Mouse (Mus musculus): ENCODE measurements around the gene Tardbp. TPM values are rescaled to one million over a fixed set of nuclear protein-coding genes. Genes with fewer than 3 reads are reported as not detected.

The Tardbp gene
- polyA plus RNA-seq, 1 experiment, result 424 TPM

DNA sequence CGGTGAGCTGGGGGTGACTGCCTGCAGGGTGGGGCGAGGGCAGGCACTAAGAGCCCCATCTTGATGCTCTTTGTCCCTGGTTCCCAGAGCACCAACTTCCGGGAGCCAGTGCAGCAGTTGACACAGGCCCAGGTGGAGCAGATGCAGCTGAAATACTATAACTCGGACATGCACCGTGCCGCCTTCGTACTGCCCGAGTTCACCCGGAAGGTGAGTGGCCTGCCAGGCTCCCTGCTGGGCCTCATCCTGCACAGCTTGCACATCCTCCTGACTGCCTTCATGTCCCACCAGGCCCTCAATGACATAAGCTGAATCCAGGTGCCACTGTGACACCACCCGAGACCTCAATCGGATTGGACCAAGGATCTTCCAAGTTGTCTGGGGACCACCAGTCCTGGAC, 32.8 kb downstream of the Tardbp start:
- no peak overlapping the region for H3K27ac ChIP-seq (ENCODE audit: insufficient read depth, low read length)
- TF ChIP-seq POLR2A (IDR thresholded peaks at IDR 0.05; ENCODE audit: low read depth, low read length) (no peak), CTCF (IDR thresholded peaks at IDR 0.05; ENCODE audit: borderline replicate concordance, insufficient read depth, low read length) (no peak)
- H3K4me1 ChIP-seq (ENCODE audit: control insufficient read depth, insufficient read depth, low read length), result peaks cover 6% of the 10 kb centered on the region
- no peak overlapping the region for H3K4me3 ChIP-seq (ENCODE audit: insufficient read depth, low read length)

DNA sequence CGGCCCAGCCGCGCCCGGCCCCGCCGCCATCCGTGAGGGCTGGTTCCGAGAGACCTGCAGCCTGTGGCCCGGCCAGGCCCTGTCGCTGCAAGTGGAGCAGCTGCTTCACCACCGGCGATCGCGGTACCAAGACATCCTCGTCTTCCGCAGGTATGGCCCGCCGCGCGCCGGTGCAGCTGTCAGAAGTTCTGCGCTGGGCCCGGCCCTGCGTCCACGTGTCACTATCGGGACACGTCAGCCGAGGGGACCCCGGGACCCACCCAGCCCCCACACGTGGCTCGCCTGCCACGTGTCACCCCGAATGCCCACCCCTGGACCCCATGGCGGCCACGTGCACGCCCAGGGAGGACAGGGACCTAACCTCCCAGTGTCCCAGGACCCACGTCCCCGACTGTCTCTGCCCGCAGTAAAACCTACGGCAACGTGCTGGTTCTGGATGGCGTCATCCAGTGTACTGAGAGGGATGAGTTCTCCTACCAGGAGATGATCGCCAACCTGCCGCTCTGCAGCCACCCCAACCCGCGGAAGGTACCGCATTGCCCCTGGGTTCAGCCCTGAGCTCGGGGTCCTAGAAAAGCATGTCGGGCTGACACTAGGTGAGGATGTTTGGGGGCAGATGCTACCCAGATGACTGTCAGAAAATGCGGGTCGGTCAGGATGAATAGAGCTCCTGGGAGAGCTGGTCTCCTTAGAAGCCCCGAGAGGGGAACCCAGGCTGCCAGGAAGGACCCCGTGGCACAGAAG, 35.0 kb downstream of the Tardbp start:
- TF ChIP-seq CTCF (IDR thresholded peaks at IDR 0.05; ENCODE audit: borderline replicate concordance, insufficient read depth, low read length) (no peak), POLR2A (IDR thresholded peaks at IDR 0.05; ENCODE audit: low read depth, low read length) (0 out of 2 replicates have a peak, but pooled peaks have one; percentile 11)
- peak overlapping the region; percentile 64 for H3K4me3 ChIP-seq (ENCODE audit: insufficient read depth, low read length)
- H3K27ac ChIP-seq (ENCODE audit: insufficient read depth, low read length), result 0 out of 2 replicates have a peak overlapping the region, but pooled peaks have one; percentile 27
- peaks cover 6% of the 10 kb centered on the region for H3K4me1 ChIP-seq (ENCODE audit: control insufficient read depth, insufficient read depth, low read length)

DNA sequence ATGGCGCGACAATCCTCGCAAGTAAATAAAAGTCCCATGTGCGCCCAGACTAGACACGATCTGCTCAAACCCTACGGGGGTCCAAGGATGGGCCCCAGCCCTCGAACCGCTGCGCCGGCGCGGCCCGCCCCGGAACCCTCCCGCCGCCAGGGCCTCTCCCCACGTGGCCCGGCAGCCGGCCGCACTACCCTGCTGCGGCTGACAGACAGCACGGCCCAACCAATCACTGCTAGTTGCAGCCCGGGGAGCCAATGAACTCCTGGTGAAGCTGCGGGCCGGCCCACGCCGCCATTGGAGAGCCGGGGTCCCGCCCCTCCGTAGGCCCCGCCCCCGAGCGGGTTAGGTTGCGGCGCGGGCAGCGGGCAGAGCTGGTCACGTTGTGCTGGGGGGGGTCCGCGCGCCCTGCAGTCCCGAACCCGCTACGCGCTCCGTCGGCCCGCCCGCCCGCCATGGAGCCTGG, 35.6 kb downstream of the Tardbp start, which contains the start of gene Srm:
Gene Srm (plus strand): TSS at position 333 of the 460 bp plus-strand sequence.
- peaks cover 6% of the 10 kb centered on the region for H3K4me1 ChIP-seq (ENCODE audit: control insufficient read depth, insufficient read depth, low read length)
- peak; percentile 50 for TF ChIP-seq POLR2A (IDR thresholded peaks at IDR 0.05; ENCODE audit: low read depth, low read length)
- TF ChIP-seq CTCF (IDR thresholded peaks at IDR 0.05; ENCODE audit: borderline replicate concordance, insufficient read depth, low read length), result no peak
- H3K27ac ChIP-seq (ENCODE audit: insufficient read depth, low read length), result peak within 1 kb of the TSS; percentile 48
- H3K4me3 ChIP-seq (ENCODE audit: insufficient read depth, low read length), result peak within 1 kb of the TSS; percentile 64

DNA sequence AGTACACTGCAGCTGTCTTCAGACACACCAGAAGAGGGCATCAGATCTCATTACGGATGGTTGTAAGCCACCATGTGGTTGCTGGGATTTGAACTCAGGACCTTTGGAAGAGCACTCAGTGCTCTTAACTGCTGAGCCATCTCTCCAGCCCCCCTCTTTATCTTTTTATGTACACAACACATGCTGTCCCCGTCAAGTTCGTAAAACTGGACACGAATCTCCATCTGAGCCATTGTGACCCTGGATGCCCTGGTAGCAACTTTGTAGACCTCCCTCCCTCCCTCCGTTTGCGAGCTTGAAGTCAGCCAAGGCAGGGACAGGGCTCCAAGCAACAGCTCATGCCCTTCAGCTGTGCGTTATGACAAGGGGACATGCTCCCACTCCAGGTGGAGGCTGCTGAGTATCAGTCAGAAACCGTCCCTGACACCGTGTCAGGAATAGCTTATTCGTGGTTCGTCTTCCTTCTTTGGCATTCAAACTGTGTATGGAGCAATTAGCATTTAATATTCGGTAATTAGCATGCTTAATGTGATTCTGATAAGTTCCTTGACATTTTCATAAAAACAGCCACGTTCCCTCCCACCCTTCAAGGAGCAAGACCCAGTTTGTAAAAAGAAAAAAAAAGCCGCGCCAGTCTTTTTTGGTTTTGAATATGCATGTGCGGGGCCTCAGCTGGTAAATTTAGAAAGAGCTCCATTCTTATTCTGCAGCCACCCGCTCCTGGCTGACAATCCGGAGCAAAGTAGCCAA, 36.2 kb downstream of the Tardbp start:
- TF ChIP-seq CTCF (IDR thresholded peaks at IDR 0.05; ENCODE audit: borderline replicate concordance, insufficient read depth, low read length) (no peak), POLR2A (IDR thresholded peaks at IDR 0.05; ENCODE audit: low read depth, low read length) (0 out of 2 replicates have a peak, but pooled peaks have one; percentile 43)
- Histone ChIP-seq H3K27ac (ENCODE audit: insufficient read depth, low read length) (peak overlapping the region; percentile 48), H3K4me3 (ENCODE audit: insufficient read depth, low read length) (peak overlapping the region; percentile 59)

DNA sequence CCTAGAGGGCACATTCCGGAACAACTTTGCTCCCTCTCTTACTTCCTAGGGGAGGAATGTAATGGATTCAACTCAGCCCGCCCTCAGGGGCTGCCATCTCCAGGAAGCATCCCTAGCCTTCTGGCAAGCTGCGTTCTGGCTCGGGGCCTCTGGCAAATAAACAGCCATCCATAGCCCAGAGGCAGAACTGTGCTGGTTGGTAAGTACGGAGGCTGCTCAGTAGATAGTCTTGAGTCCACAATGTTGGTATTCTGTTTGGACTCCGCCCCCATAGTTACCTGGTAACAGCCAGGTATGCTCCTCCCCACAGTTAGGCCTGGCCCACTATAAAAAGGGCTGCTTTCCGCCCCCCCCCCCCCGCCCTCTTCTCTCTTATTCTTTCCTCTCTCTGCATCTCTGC, 37.3 kb downstream of the Tardbp start:
- TF ChIP-seq POLR2A (IDR thresholded peaks at IDR 0.05; ENCODE audit: low read depth, low read length), result no peak
- TF ChIP-seq CTCF (IDR thresholded peaks at IDR 0.05; ENCODE audit: borderline replicate concordance, insufficient read depth, low read length), result no peak
- peaks cover 6% of the 10 kb centered on the region for H3K4me1 ChIP-seq (ENCODE audit: control insufficient read depth, insufficient read depth, low read length)
- H3K4me3 ChIP-seq (ENCODE audit: insufficient read depth, low read length), result no peak overlapping the region

More for the DNA sequence above, 36.2 kb downstream of the Tardbp start:
- H3K4me1 ChIP-seq (ENCODE audit: control insufficient read depth, insufficient read depth, low read length), result peaks cover 6% of the 10 kb centered on the region

DNA sequence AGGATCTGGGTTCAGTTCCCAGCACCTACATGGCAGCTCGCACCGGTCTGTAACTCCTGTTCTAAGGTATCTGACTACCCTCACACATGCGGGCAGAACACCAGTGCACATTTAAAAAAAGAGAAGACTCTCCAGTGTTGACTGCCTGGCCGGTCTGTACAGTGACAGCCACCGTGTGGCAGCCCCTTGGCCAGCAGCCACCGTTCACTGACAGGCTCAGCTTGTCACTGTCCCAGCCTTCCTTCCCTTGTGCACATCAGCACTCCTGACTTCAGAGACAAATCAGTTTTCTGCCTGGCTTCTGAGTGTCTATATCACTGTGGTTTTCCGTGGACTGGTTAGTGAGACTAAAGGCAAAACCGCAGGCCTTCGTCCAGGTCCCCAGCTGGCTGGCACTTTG, 38.0 kb downstream of the Tardbp start:
- Histone ChIP-seq H3K4me1 (ENCODE audit: control insufficient read depth, insufficient read depth, low read length) (peaks cover 6% of the 10 kb centered on the region), H3K27ac (ENCODE audit: insufficient read depth, low read length) (no peak overlapping the region), H3K4me3 (ENCODE audit: insufficient read depth, low read length) (no peak overlapping the region)
- no peak for TF ChIP-seq POLR2A (IDR thresholded peaks at IDR 0.05; ENCODE audit: low read depth, low read length)
- no peak for TF ChIP-seq CTCF (IDR thresholded peaks at IDR 0.05; ENCODE audit: borderline replicate concordance, insufficient read depth, low read length)

More for the DNA sequence above, 37.3 kb downstream of the Tardbp start:
- H3K27ac ChIP-seq (ENCODE audit: insufficient read depth, low read length), result no peak overlapping the region

DNA sequence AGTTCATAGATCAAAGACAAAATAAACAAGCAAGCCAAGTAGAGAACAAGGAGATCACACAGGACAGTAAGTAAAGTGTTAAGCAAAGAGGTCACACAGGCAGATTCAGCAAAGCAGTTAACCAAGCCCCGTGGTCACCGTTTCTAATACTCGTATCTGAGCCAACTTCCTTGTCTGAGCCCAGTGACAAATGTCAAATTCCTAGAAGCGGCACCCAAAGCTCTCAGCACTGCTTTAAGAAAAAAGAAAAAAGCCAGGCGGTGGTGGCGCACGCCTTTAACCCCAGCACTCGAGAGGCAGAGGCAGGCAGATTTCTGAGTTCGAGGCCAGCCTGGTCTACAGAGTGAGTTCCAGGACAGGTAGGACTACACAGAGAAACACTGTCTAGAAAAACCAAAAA, 40.2 kb downstream of the Tardbp start:
- peaks cover 2% of the 10 kb centered on the region; the same call in 1 of the 2 replicates for H3K4me1 ChIP-seq (ENCODE audit: control insufficient read depth, insufficient read depth, low read length)
- no peak overlapping the region for H3K27ac ChIP-seq (ENCODE audit: insufficient read depth, low read length)
- no peak for TF ChIP-seq POLR2A (IDR thresholded peaks at IDR 0.05; ENCODE audit: low read depth, low read length)
- TF ChIP-seq CTCF (IDR thresholded peaks at IDR 0.05; ENCODE audit: borderline replicate concordance, insufficient read depth, low read length), result no peak
- no peak overlapping the region for H3K4me3 ChIP-seq (ENCODE audit: insufficient read depth, low read length)

DNA sequence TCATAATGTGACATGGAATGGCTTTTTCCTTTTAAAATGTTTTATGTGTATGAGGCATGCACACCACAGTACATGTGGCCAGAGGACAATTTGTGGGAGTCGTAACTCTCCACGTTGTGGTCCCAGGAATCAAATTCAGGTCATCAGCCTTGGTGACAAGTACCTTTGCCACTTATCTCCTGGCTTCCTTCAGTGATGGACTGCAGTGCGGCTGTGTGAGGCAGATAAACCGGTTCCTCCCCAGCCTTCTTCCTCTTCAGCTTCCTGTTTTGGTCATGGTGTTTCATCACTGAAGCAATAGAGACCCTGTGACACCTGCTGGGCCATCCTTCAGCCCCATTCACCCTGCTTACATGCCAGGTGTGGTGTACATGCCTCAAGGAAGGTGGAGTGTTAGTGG, 43.6 kb downstream of the Tardbp start:
- TF ChIP-seq POLR2A (IDR thresholded peaks at IDR 0.05; ENCODE audit: low read depth, low read length), result no peak
- no peak for TF ChIP-seq CTCF (IDR thresholded peaks at IDR 0.05; ENCODE audit: borderline replicate concordance, insufficient read depth, low read length)
- Histone ChIP-seq H3K27ac (ENCODE audit: insufficient read depth, low read length) (no peak overlapping the region), H3K4me1 (ENCODE audit: control insufficient read depth, insufficient read depth, low read length) (no peaks in the 10 kb centered on the region), H3K4me3 (ENCODE audit: insufficient read depth, low read length) (no peak overlapping the region)

DNA sequence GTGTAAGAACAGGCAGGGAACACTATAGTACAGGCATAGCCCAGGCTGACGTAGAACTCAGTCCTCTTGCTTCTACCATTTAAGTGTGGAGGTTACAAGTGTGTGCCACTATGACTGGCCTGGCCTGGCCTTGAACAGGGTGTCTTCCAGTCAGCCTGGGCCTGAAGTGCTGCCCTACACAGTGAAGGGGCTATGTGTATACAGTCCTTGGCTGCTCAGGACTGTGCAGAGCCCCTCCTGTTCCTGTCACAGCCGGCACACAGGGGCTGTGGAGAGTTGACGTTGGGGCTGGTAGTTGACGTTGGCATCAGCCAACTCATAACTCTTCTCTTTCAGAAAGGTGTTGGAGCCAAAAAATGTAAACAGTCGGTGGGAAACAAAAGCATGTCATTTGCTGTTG, 45.4 kb downstream of the Tardbp start:
- TF ChIP-seq POLR2A (IDR thresholded peaks at IDR 0.05; ENCODE audit: low read depth, low read length) (no peak), CTCF (IDR thresholded peaks at IDR 0.05; ENCODE audit: borderline replicate concordance, insufficient read depth, low read length) (no peak)
- Histone ChIP-seq H3K4me1 (ENCODE audit: control insufficient read depth, insufficient read depth, low read length) (no peaks in the 10 kb centered on the region), H3K4me3 (ENCODE audit: insufficient read depth, low read length) (no peak overlapping the region)

More for the DNA sequence above, 45.4 kb downstream of the Tardbp start:
- no peak overlapping the region for H3K27ac ChIP-seq (ENCODE audit: insufficient read depth, low read length)
